Mouse (Mus musculus) midbrain, embryonic 11.5 days (tissue): ENCODE results near the gene Kif9. TPM values are rescaled to one million over a fixed set of nuclear protein-coding genes. Genes with fewer than 3 reads are reported as not detected.

Experiments used
- ATAC-seq: fragments of 200-750 bp; cut with Nextera tagmentation; 2 replicates; pipeline ENCODE4 v1.8.0; 2017; ENCODE audit warnings: moderate TSS enrichment, moderate library complexity; ENCODE audit not compliant: low FRiP score
- DNase-seq: peaks from one replicate; pipeline ENCODE4 v3.0.0; 2015; ENCODE audit warnings: low spot score; ENCODE audit errors: missing footprints
- H3K27ac ChIP-seq: fragments of 300-500 bp; sonication (generic); 2 replicates; pipeline ENCODE4 v1.5.1; 2014; ENCODE audit warnings: low read depth, low read length
- H3K27me3 ChIP-seq: fragments of 300-500 bp; sonication (generic); 2 replicates; pipeline ENCODE4 v1.6.1; 2014; ENCODE audit warnings: mild to moderate bottlenecking, low read length, moderate library complexity, mixed read lengths; ENCODE audit not compliant: control insufficient read depth, insufficient read depth
- H3K36me3 ChIP-seq: fragments of 300-500 bp; sonication (generic); 2 replicates; pipeline ENCODE4 v1.6.1; 2014; ENCODE audit warnings: mild to moderate bottlenecking, low read length, moderate library complexity, mixed read lengths; ENCODE audit not compliant: control insufficient read depth, insufficient read depth
- H3K4me1 ChIP-seq: fragments of 300-500 bp; sonication (generic); 2 replicates; pipeline ENCODE4 v1.6.1; 2014; ENCODE audit warnings: low read length; ENCODE audit not compliant: control insufficient read depth, insufficient read depth
- H3K4me2 ChIP-seq: fragments of 300-500 bp; sonication (generic); 2 replicates; pipeline ENCODE4 v1.6.1; 2014; ENCODE audit warnings: mild to moderate bottlenecking, moderate library complexity
- H3K4me3 ChIP-seq: fragments of 300-500 bp; sonication (generic); 2 replicates; pipeline ENCODE4 v1.5.1; 2014; ENCODE audit warnings: low read depth, low read length
- H3K9ac ChIP-seq: fragments of 300-500 bp; sonication (generic); 2 replicates; pipeline ENCODE4 v1.6.1; 2014; ENCODE audit warnings: low read length
- H3K9me3 ChIP-seq: fragments of 300-500 bp; sonication (generic); 2 replicates; pipeline ENCODE4 v1.6.1; 2016; ENCODE audit warnings: low read length; ENCODE audit not compliant: control insufficient read depth
- WGBS: fragments of 180-500 bp; shearing (Covaris S2); extraction: QIAGEN DNeasy Blood & Tissue Kit; methylation state at CpG from one replicate; pipeline ENCODE4 v1.1.7; 2014; 5-methylcytosine and 5-hydroxymethylcytosine counted together
- polyA plus RNA-seq: library from polyadenylated mRNA; unstranded; fragments of >200 nt; fragmentation: Nextera tagmentation; extraction: Ambion mirVana; gene quantifications from 2 replicates; pipeline ENCODE4 v1.2.1, GENCODE M21; 2014

Kif9 gene
- polyA plus RNA-seq: 0.54 and 1.3 TPM in 2 replicates

GRCm38 (mm10) chr9:110476124-110477091, at the start of gene Kif9, which contains the start of gene Klhl18:
Gene Kif9, plus strand, starts transcription at chr9:110476958.
Gene Klhl18, minus strand, starts transcription at chr9:110476694.
- Histone ChIP-seq H3K36me3 (no peaks in the 10 kb centered on the region), H3K27ac (peak within 1 kb of the TSS; percentile 56; the same call in 1 of the 2 replicates), H3K27me3 (no peaks in the 10 kb centered on the region), H3K4me3 (peak within 1 kb of the TSS; percentile 61), H3K4me1 (peaks cover 12% of the 10 kb centered on the region), H3K9me3 (no peaks in the 10 kb centered on the region), H3K4me2 (peak within 1 kb of the TSS; percentile 81), H3K9ac (peak within 1 kb of the TSS; percentile 86)
- ATAC-seq: peak; percentile 99
- WGBS: 1% methylated on average over 53 of the region's 53 CpGs
- peak; percentile 99 for DNase-seq

GRCm38 (mm10) chr9:110431241-110431640, 45.5 kb upstream of the Kif9 start:
- peaks cover 2% of the 10 kb centered on the region; the same call in 1 of the 2 replicates for H3K36me3 ChIP-seq
- 78% methylated on average over 8 of the region's 8 CpGs for WGBS
- ATAC-seq: no peak

GRCm38 (mm10) chr9:110433045-110433444, 43.7 kb upstream of the Kif9 start:
- H3K9ac ChIP-seq: no peak overlapping the region
- no peak overlapping the region for H3K4me2 ChIP-seq
- H3K27me3 ChIP-seq: no peaks in the 10 kb centered on the region
- H3K4me1 ChIP-seq: no peaks in the 10 kb centered on the region
- DNase-seq (peak; percentile 69), ATAC-seq (no peak)
- no peaks in the 10 kb centered on the region; the same call in 1 of the 2 replicates for H3K36me3 ChIP-seq
- no peaks in the 10 kb centered on the region for H3K9me3 ChIP-seq
- H3K4me3 ChIP-seq: no peak overlapping the region
- 91% methylated on average over 2 of the region's 2 CpGs for WGBS
- H3K27ac ChIP-seq: no peak overlapping the region

More at GRCm38 (mm10) chr9:110431241-110431640, 45.5 kb upstream of the Kif9 start:
- Histone ChIP-seq H3K27me3 (no peaks in the 10 kb centered on the region), H3K4me2 (no peak overlapping the region), H3K4me3 (no peak overlapping the region), H3K9me3 (no peaks in the 10 kb centered on the region), H3K27ac (no peak overlapping the region), H3K4me1 (no peaks in the 10 kb centered on the region), H3K9ac (no peak overlapping the region)
- peak; percentile 83 for DNase-seq

- Histone ChIP-seq H3K9me3 (no peaks in the 10 kb centered on the region), H3K4me1 (no peaks in the 10 kb centered on the region), H3K4me2 (no peak overlapping the region), H3K27ac (no peak overlapping the region), H3K36me3 (no peaks in the 10 kb centered on the region; the same call in 1 of the 2 replicates), H3K9ac (no peak overlapping the region), H3K4me3 (no peak overlapping the region), H3K27me3 (no peaks in the 10 kb centered on the region)
- WGBS: 97% methylated on average over 11 of the region's 11 CpGs
- DNase-seq (peak; percentile 6), ATAC-seq (no peak)
Measured at GRCm38 (mm10) chr9:110436041-110436440, 40.7 kb upstream of the Kif9 start.

- Histone ChIP-seq H3K27ac (no peak overlapping the region), H3K27me3 (no peaks in the 10 kb centered on the region), H3K36me3 (no peaks in the 10 kb centered on the region; the same call in 1 of the 2 replicates), H3K4me2 (no peak overlapping the region), H3K9me3 (no peaks in the 10 kb centered on the region), H3K9ac (no peak overlapping the region), H3K4me3 (no peak overlapping the region), H3K4me1 (no peaks in the 10 kb centered on the region)
- ATAC-seq (no peak), DNase-seq (no peak)
- WGBS: 63% methylated on average over 5 of the region's 5 CpGs
Measured at GRCm38 (mm10) chr9:110440049-110440448, 36.7 kb upstream of the Kif9 start.

- Histone ChIP-seq H3K27me3 (no peaks in the 10 kb centered on the region), H3K9me3 (no peaks in the 10 kb centered on the region), H3K27ac (no peak overlapping the region), H3K4me3 (no peak overlapping the region), H3K36me3 (no peaks in the 10 kb centered on the region; the same call in 1 of the 2 replicates), H3K4me2 (no peak overlapping the region), H3K9ac (no peak overlapping the region), H3K4me1 (no peaks in the 10 kb centered on the region)
- DNase-seq: peak; percentile 72
- ATAC-seq: no peak
- WGBS: 91% methylated on average over 6 of the region's 6 CpGs
Measured at GRCm38 (mm10) chr9:110440559-110440958, 36.2 kb upstream of the Kif9 start.

GRCm38 (mm10) chr9:110448356-110448755, 28.4 kb upstream of the Kif9 start:
- Histone ChIP-seq H3K9ac (no peak overlapping the region), H3K27me3 (no peaks in the 10 kb centered on the region), H3K27ac (no peak overlapping the region), H3K36me3 (no peaks in the 10 kb centered on the region), H3K4me2 (no peak overlapping the region), H3K4me1 (no peaks in the 10 kb centered on the region), H3K4me3 (no peak overlapping the region), H3K9me3 (no peaks in the 10 kb centered on the region)
- 80% methylated on average over 15 of the region's 15 CpGs for WGBS
- ATAC-seq (peak; percentile 14; the same call in 1 of the 2 replicates), DNase-seq (no peak)

- WGBS: 34% methylated on average over 11 of the region's 11 CpGs
- Histone ChIP-seq H3K4me1 (no peaks in the 10 kb centered on the region), H3K27ac (no peak overlapping the region), H3K4me2 (no peak overlapping the region), H3K36me3 (no peaks in the 10 kb centered on the region), H3K9ac (no peak overlapping the region), H3K4me3 (no peak overlapping the region), H3K27me3 (no peaks in the 10 kb centered on the region), H3K9me3 (no peaks in the 10 kb centered on the region)
- ATAC-seq (peak; percentile 73), DNase-seq (peak; percentile 98)
Measured at GRCm38 (mm10) chr9:110448857-110449617, 27.7 kb upstream of the Kif9 start.
